Mouse (Mus musculus) CH12.LX (cell line): ENCODE measurements around the gene Epha2. TPM values are rescaled to one million over a fixed set of nuclear protein-coding genes. Genes with fewer than 3 reads are reported as not detected.
A peak's percentile ranks its signal among the peaks of the same experiment; 100 is the strongest.

ENCODE experiments used
- DNase-seq: peaks from one replicate; pipeline ENCODE4 v3.0.0-alpha.2; 2013; ENCODE audit errors: extremely low read depth
- H3K27ac ChIP-seq: 2 replicates; pipeline ENCODE4 v1.5.1; 2012; ENCODE audit warnings: low read depth, mild to moderate bottlenecking, control low read depth, moderate library complexity; ENCODE audit not compliant: insufficient read depth
- H3K27me3 ChIP-seq: replicated peaks from 2 replicates; pipeline ENCODE3; 2012; ENCODE audit warnings: inconsistent platforms
- H3K36me3 ChIP-seq, 2 experiments: replicated peaks in 1 of 2; 2 replicates each; pipeline versions ENCODE3 to v1.6.1; 2012; ENCODE audit warnings: inconsistent platforms in 1 of 2, low read length in 1 of 2, mild to moderate bottlenecking in 1 of 2, mixed read lengths in 1 of 2, moderate library complexity in 1 of 2; ENCODE audit not compliant: control insufficient read depth in 1 of 2, insufficient read depth in 1 of 2
- H3K4me1 ChIP-seq, 2 experiments: 2 replicates each; pipeline ENCODE4 v1.6.1; 2012; ENCODE audit warnings: inconsistent platforms in 1 of 2, moderate library complexity in 1 of 2; ENCODE audit not compliant: insufficient read depth in 2 of 2, control insufficient read depth in 1 of 2
- H3K4me2 ChIP-seq: 2 replicates; pipeline ENCODE4 v1.6.1; 2012; ENCODE audit warnings: low read depth, mild to moderate bottlenecking, control low read depth; ENCODE audit not compliant: poor library complexity, insufficient read depth, severe bottlenecking
- H3K4me3 ChIP-seq, 3 experiments: fragments of 150-350 bp in 1 of 3; sonication (generic) in 1 of 3; replicated peaks in 1 of 3; 2 replicates each; pipeline versions ENCODE3 to v1.5.1; 2011 to 2012; ENCODE audit warnings: low read depth in 2 of 3, low read length in 2 of 3, mild to moderate bottlenecking in 2 of 3, moderate library complexity in 2 of 3, control low read depth in 1 of 3, improper control_type of control experiment in 1 of 3, inconsistent platforms in 1 of 3, mixed read lengths in 1 of 3; ENCODE audit not compliant: poor library complexity in 1 of 3
- H3K79me2 ChIP-seq: replicated peaks from 2 replicates; pipeline ENCODE4 v1.6.1; 2012; ENCODE audit warnings: mild to moderate bottlenecking, moderate library complexity; ENCODE audit not compliant: control insufficient read depth, poor library complexity, insufficient read depth, severe bottlenecking; ENCODE audit errors: extremely low read depth
- H3K9ac ChIP-seq: 2 replicates; pipeline ENCODE4 v1.6.1; 2012; ENCODE audit warnings: low read depth, mild to moderate bottlenecking, control low read depth, moderate library complexity; ENCODE audit not compliant: insufficient read depth
- H3K9me3 ChIP-seq: replicated peaks from 2 replicates; pipeline ENCODE3; 2012; ENCODE audit warnings: low read length, inconsistent platforms, mixed read lengths
- CTCF ChIP-seq, 2 experiments: IDR thresholded peaks in 1 of 2; conservative IDR thresholded peaks in 1 of 2; 2 replicates each; pipeline ENCODE4 v1.5.1; 2011 to 2012; ENCODE audit warnings: low read depth in 2 of 2, low read length in 2 of 2, improper control_type of control experiment in 1 of 2, inconsistent platforms in 1 of 2, mild to moderate bottlenecking in 1 of 2, moderate library complexity in 1 of 2
- IRF4 ChIP-seq: IDR thresholded peaks from 2 replicates; pipeline ENCODE4 v1.6.1; 2014; ENCODE audit warnings: low read depth, mild to moderate bottlenecking, inconsistent platforms, low read length, improper control_type of control experiment
- JUN ChIP-seq: IDR thresholded peaks from 2 replicates; pipeline ENCODE4 v1.6.1; 2011; ENCODE audit warnings: low read depth, mild to moderate bottlenecking, low read length, improper control_type of control experiment, moderate library complexity; ENCODE audit not compliant: insufficient read depth
- RAD21 ChIP-seq: IDR thresholded peaks from 2 replicates; pipeline ENCODE4 v1.6.1; 2011; ENCODE audit warnings: low read depth, mild to moderate bottlenecking, low read length, improper control_type of control experiment, moderate library complexity
- SMC3 ChIP-seq: IDR thresholded peaks from 2 replicates; pipeline ENCODE4 v1.6.1; 2011; ENCODE audit warnings: low read depth, low read length, improper control_type of control experiment
- USF1 ChIP-seq: IDR thresholded peaks from 2 replicates; pipeline ENCODE4 v1.6.1; 2014; ENCODE audit warnings: low read depth, mild to moderate bottlenecking, inconsistent platforms, low read length, improper control_type of control experiment
- ZMIZ1 ChIP-seq: IDR thresholded peaks from 2 replicates; pipeline ENCODE4 v1.6.1; 2012; ENCODE audit warnings: low read depth, mild to moderate bottlenecking, inconsistent platforms, low read length, improper control_type of control experiment
- dilution Hi-C: fragments of 300-500 bp; cut with MboI; formaldehyde crosslinking; loops from 2 replicates; pipeline ENCODE4 v1.14.3; 2020; ENCODE audit warnings: low sequenced_read_pairs; ENCODE audit not compliant: extremely low pct_unique_long_range_greater_than_20kb, extremely low pct_ligation_motif_present
- in situ Hi-C: fragments of 300-500 bp; cut with MboI; formaldehyde crosslinking; loops from 3 replicates; pipeline ENCODE4 v1.14.3; 2019; ENCODE audit warnings: low sequenced_read_pairs, low pct_ligation_motif_present, low pct_unique_long_range_greater_than_20kb, mixed read lengths
- polyA plus RNA-seq: library from polyadenylated mRNA; unstranded; fragments of >175 nt; gene quantifications from 2 replicates; pipeline ENCODE4 v1.2.1, GENCODE M21; 2012; ENCODE audit warnings: low read depth; ENCODE audit not compliant: insufficient read length
- total RNA-seq, 2 experiments: library from RNA; depleted of rRNA; stranded (reverse); fragments of 300-350 nt in 1 of 2; fragments of >200 nt in 1 of 2; gene quantifications; 2 replicates each; pipeline ENCODE4 v1.2.3; 2012 to 2014

Epha2 gene
- total and polyA plus RNA-seq, 3 experiments: 0.55 to 0.81 (median 0.67) TPM

DNA sequence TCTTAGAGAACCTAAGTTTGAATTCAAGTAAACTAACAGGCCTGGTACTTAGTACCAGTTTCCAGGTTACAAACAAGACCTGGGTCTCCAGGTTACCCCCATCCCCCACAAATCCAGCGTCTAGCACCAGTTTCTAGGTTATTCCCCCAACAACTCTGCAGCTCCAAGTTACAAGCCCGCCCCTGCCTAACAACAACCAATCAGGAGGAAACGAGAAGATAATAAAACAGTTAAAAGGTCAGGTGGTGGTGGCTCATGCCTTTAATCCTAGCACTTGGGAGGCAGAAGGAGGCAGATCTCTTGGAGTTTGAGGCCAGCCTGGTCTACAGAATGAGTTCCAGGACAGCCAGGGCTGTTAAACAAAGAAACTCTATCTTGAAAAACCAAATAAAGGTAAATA lies 33.8 kb upstream of the Epha2 start:
- dilution Hi-C loops (no loop called here), in situ Hi-C loops (no loop called here)

DNA sequence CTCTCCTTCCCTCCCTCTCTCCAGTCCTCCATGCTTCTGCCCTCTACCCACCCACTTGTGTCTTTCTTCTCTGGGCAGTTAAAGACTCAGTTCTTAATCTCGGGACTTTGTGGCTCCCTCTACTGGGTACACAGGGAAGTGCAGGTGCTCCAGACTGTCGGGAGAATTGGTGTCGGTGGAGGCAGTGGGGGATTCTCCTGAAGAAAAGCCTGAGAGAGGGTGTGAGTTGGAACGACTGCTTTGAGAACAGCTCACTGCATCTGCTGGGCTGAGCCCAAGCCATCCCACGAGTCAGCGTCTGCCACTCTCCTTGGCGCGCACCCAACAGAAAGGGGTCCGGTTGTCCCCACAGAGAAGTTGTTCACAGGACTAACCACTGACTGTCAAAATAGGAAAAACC lies 33.2 kb upstream of the Epha2 start:
- Histone ChIP-seq H3K27me3 (peaks cover 38% of the 10 kb centered on the region), H3K27ac (no peak overlapping the region), H3K9ac (no peak overlapping the region), H3K4me3 (no peak overlapping the region), H3K4me1 (peaks cover 3 to 8% of the 10 kb centered on the region in 2 experiments; a peak in 2 of 4 replicates), H3K79me2 (no peaks in the 10 kb centered on the region), H3K9me3 (peaks cover 19% of the 10 kb centered on the region), H3K36me3 (no peaks in the 10 kb centered on the region), H3K4me2 (no peak overlapping the region)
- no peak for TF ChIP-seq USF1
- peak; percentile 30 for TF ChIP-seq RAD21
- peak; percentile 69 to 76 for TF ChIP-seq CTCF (conservative IDR thresholded peaks at IDR 0.05 in 1 of 2, IDR thresholded peaks at IDR 0.05 in 1 of 2; ENCODE audit: low read depth in 2 of 2, low read length in 2 of 2)
- peak; percentile 60 for TF ChIP-seq SMC3
- peak; percentile 45 for DNase-seq
- in situ Hi-C loops: no loop called here
- dilution Hi-C loops: no loop called here

More for the DNA sequence above, 33.8 kb upstream of the Epha2 start:
- no peak overlapping the region for H3K27ac ChIP-seq
- H3K4me1 ChIP-seq: peaks cover 3 to 4% of the 10 kb centered on the region in 2 experiments; a peak in 2 of 4 replicates
- no peak overlapping the region for H3K4me3 ChIP-seq
- H3K9ac ChIP-seq: no peak overlapping the region
- TF ChIP-seq JUN (no peak), ZMIZ1 (no peak)
- DNase-seq: no peak
- H3K79me2 ChIP-seq: no peaks in the 10 kb centered on the region
- H3K4me2 ChIP-seq: no peak overlapping the region
- peaks cover 42% of the 10 kb centered on the region for H3K27me3 ChIP-seq
- H3K36me3 ChIP-seq: no peaks in the 10 kb centered on the region
- peaks cover 23% of the 10 kb centered on the region for H3K9me3 ChIP-seq

DNA sequence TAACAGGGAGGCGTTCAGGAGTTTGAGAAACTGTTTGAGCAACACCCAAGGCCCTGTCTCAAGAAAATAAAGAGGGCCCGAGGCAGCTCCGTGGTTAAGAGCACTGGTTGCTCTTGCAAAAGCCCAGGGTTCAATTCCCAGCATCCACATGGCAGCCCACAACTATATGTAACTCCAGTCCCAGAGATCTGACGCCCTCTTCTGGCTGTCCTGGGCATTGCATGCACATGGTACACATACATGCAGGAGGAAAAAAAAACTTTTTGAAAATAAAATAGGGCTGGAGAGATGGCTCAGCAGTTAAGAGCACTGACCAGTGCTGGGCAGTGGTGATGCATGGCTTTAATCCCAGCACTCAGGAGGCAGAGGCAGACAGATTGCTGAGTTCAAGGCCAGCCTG lies 32.7 kb upstream of the Epha2 start:
- peaks cover 33% of the 10 kb centered on the region for H3K27me3 ChIP-seq
- peak in 1 of 2 experiments; percentile 34; a peak in 2 of 4 replicates for TF ChIP-seq CTCF (conservative IDR thresholded peaks at IDR 0.05 in 1 of 2, IDR thresholded peaks at IDR 0.05 in 1 of 2; ENCODE audit: low read depth in 2 of 2, low read length in 2 of 2)
- no peak for TF ChIP-seq IRF4
- dilution Hi-C loops: no loop called here
- no peak overlapping the region for H3K4me3 ChIP-seq
- no peak overlapping the region for H3K9ac ChIP-seq
- H3K79me2 ChIP-seq: no peaks in the 10 kb centered on the region
- H3K36me3 ChIP-seq: no peaks in the 10 kb centered on the region
- no peak overlapping the region for H3K4me2 ChIP-seq
- DNase-seq: no peak
- in situ Hi-C loops: no loop called here
- H3K27ac ChIP-seq: no peak overlapping the region
- H3K4me1 ChIP-seq: peaks cover 4 to 11% of the 10 kb centered on the region in 2 experiments; a peak in 3 of 4 replicates
- peaks cover 17% of the 10 kb centered on the region for H3K9me3 ChIP-seq
